Mouse (Mus musculus): ENCODE results near the gene 9930104L06Rik. TPM values are rescaled to one million over a fixed set of nuclear protein-coding genes. Genes with fewer than 3 reads are reported as not detected.

9930104L06Rik gene
- total and polyA plus RNA-seq, 3 experiments, result 12.3 to 15.9 (median 14.8) TPM

GRCm38 (mm10) chr4:124890831-124891230 is 46.0 kb upstream of the 9930104L06Rik start:
- no peak for DNase-seq (ENCODE audit: extremely low read depth)
- Histone ChIP-seq H3K27me3 (replicated peaks) (peaks cover 90% of the 10 kb centered on the region), H3K36me3 (replicated peaks in 1 of 2; ENCODE audit: control insufficient read depth in 1 of 2, insufficient read depth in 1 of 2, low read length in 1 of 2) (no peaks in the 10 kb centered on the region), H3K4me2 (ENCODE audit: insufficient read depth, low read depth, poor library complexity, severe bottlenecking) (no peak overlapping the region), H3K4me1 (ENCODE audit: control insufficient read depth in 1 of 2, insufficient read depth in 2 of 2) (peaks cover 0 to 6% of the 10 kb centered on the region in 2 experiments; a peak in 1 of 4 replicates), H3K79me2 (replicated peaks; ENCODE audit: control insufficient read depth, extremely low read depth, insufficient read depth, poor library complexity, severe bottlenecking) (no peaks in the 10 kb centered on the region), H3K9ac (ENCODE audit: insufficient read depth, low read depth) (no peak overlapping the region), H3K27ac (ENCODE audit: insufficient read depth, low read depth) (no peak overlapping the region), H3K4me3 (replicated peaks in 1 of 3; ENCODE audit: low read depth in 2 of 3, low read length in 2 of 3, poor library complexity in 1 of 3) (no peak overlapping the region), H3K9me3 (replicated peaks; ENCODE audit: low read length) (peaks cover 3% of the 10 kb centered on the region)
- TF ChIP-seq ELF1 (IDR thresholded peaks at IDR 0.05; ENCODE audit: low read depth, low read length), result no peak
- TF ChIP-seq BHLHE40 (IDR thresholded peaks at IDR 0.05; ENCODE audit: low read depth, low read length), result no peak
- TF ChIP-seq ZKSCAN1 (IDR thresholded peaks at IDR 0.05; ENCODE audit: borderline replicate concordance, low read depth, low read length), result no peak
- no peak for TF ChIP-seq UBTF (IDR thresholded peaks at IDR 0.05; ENCODE audit: low read depth, low read length)
- no peak for TF ChIP-seq JUN (IDR thresholded peaks at IDR 0.05; ENCODE audit: insufficient read depth, low read depth, low read length)
- no peak for TF ChIP-seq POLR2A (IDR thresholded peaks at IDR 0.05; ENCODE audit: low read depth, low read length)
- TF ChIP-seq POLR2AphosphoS2 (IDR thresholded peaks at IDR 0.05; ENCODE audit: low read depth, low read length), result no peak
- no peak for TF ChIP-seq TCF12 (IDR thresholded peaks at IDR 0.05; ENCODE audit: low read depth, low read length)
- no peak for TF ChIP-seq MEF2A (IDR thresholded peaks at IDR 0.05; ENCODE audit: borderline replicate concordance, low read depth, low read length)
- no peak for TF ChIP-seq MYC (IDR thresholded peaks at IDR 0.05; ENCODE audit: low read depth, low read length)
- no peak for TF ChIP-seq GABPA (IDR thresholded peaks at IDR 0.05; ENCODE audit: insufficient replicate concordance, low read depth, low read length)
- dilution Hi-C loops (cut with MboI; ENCODE audit: extremely low pct_ligation_motif_present, extremely low pct_unique_long_range_greater_than_20kb, low sequenced_read_pairs), result no loop called here
- in situ Hi-C loops (cut with MboI; ENCODE audit: low pct_ligation_motif_present, low pct_unique_long_range_greater_than_20kb, low sequenced_read_pairs), result no loop called here

GRCm38 (mm10) chr4:124893769-124894168 is 43.1 kb upstream of the 9930104L06Rik start:
- Histone ChIP-seq H3K9me3 (replicated peaks; ENCODE audit: low read length) (peaks cover 3% of the 10 kb centered on the region), H3K27ac (ENCODE audit: insufficient read depth, low read depth) (no peak overlapping the region), H3K4me2 (ENCODE audit: insufficient read depth, low read depth, poor library complexity, severe bottlenecking) (no peak overlapping the region), H3K36me3 (replicated peaks in 1 of 2; ENCODE audit: control insufficient read depth in 1 of 2, insufficient read depth in 1 of 2, low read length in 1 of 2) (no peaks in the 10 kb centered on the region), H3K4me3 (replicated peaks in 1 of 3; ENCODE audit: low read depth in 2 of 3, low read length in 2 of 3, poor library complexity in 1 of 3) (no peak overlapping the region), H3K4me1 (ENCODE audit: control insufficient read depth in 1 of 2, insufficient read depth in 2 of 2) (0 out of 4 replicates have a peak, but pooled peaks cover 0 to 3% of the 10 kb centered on the region in 2 experiments), H3K9ac (ENCODE audit: insufficient read depth, low read depth) (no peak overlapping the region), H3K79me2 (replicated peaks; ENCODE audit: control insufficient read depth, extremely low read depth, insufficient read depth, poor library complexity, severe bottlenecking) (no peaks in the 10 kb centered on the region), H3K27me3 (replicated peaks) (peaks cover 85% of the 10 kb centered on the region)
- TF ChIP-seq POLR2A (IDR thresholded peaks at IDR 0.05; ENCODE audit: low read depth, low read length), result no peak
- in situ Hi-C loops (cut with MboI; ENCODE audit: low pct_ligation_motif_present, low pct_unique_long_range_greater_than_20kb, low sequenced_read_pairs), result no loop called here
- dilution Hi-C loops (cut with MboI; ENCODE audit: extremely low pct_ligation_motif_present, extremely low pct_unique_long_range_greater_than_20kb, low sequenced_read_pairs), result no loop called here
- DNase-seq (ENCODE audit: extremely low read depth), result no peak

Data from CH12.LX (cell line).